Mouse (Mus musculus): Measurements from ENCODE around the gene Arhgap4. TPM values are rescaled to one million over a fixed set of nuclear protein-coding genes. Genes with fewer than 3 reads are reported as not detected.
A peak's percentile ranks its signal among the peaks of the same experiment; 100 is the strongest.

The Arhgap4 gene
- total RNA-seq (2021), result 1 to 10 TPM; 3.6 to 4.7 TPM

- intact Hi-C loops (cut with DNase I), result loop anchor here (2.0 kb wide), 1 partner anchor 123 kb away; no protein-coding TSS in a partner anchor
- DNase-seq (ENCODE audit: low spot score in 2 of 2), result peak; percentile 78 to 91
Measured at GRCm38 (mm10) chrX:73921823-73922549, at the start of gene Arhgap4, which contains the start of gene Naa10. Gene Arhgap4 (minus strand): TSS chrX:73921870. Gene Naa10 (minus strand): TSS chrX:73921944.

GRCm38 (mm10) chrX:73970781-73971180, 49.1 kb upstream of the Arhgap4 start:
- DNase-seq (ENCODE audit: low spot score in 2 of 2), result no peak
- intact Hi-C loops (cut with DNase I), result no loop called here

GRCm38 (mm10) chrX:73969729-73970128, 48.1 kb upstream of the Arhgap4 start:
- intact Hi-C loops (cut with DNase I), result loop anchor here (5.0 to 10.0 kb wide), 3 partner anchors 98 to 445 kb away; partner anchors contain the start of gene Flna
- no peak for DNase-seq (ENCODE audit: low spot score in 2 of 2)

GRCm38 (mm10) chrX:73969167-73969566, 47.5 kb upstream of the Arhgap4 start:
- DNase-seq (ENCODE audit: low spot score in 2 of 2), result no peak
- intact Hi-C loops (cut with DNase I), result loop anchor here (5.0 to 10.0 kb wide), 3 partner anchors 98 to 446 kb away; partner anchors contain the start of gene Flna

GRCm38 (mm10) chrX:73967177-73968075, 45.8 kb upstream of the Arhgap4 start:
- DNase-seq (ENCODE audit: low spot score in 2 of 2), result peak; percentile 90 to 92
- intact Hi-C loops (cut with DNase I), result loop anchor here (1.0 to 10.0 kb wide), 7 partner anchors 31 to 447 kb away; partner anchors contain the start of genes Flna, Irak1 and Rpl10

- intact Hi-C loops (cut with DNase I), result loop anchor here (1.0 to 10.0 kb wide), 7 partner anchors 32 to 448 kb away; partner anchors contain the start of genes Flna, Irak1 and Rpl10
- DNase-seq (ENCODE audit: low spot score in 2 of 2), result peak; percentile 89 to 93
Measured at GRCm38 (mm10) chrX:73966248-73967176, 44.8 kb upstream of the Arhgap4 start, which contains the start of gene Hcfc1. Gene Hcfc1 (minus strand): TSS chrX:73966357.

- intact Hi-C loops (cut with DNase I), result loop anchor here (5.0 to 10.0 kb wide), 3 partner anchors 102 to 449 kb away; partner anchors contain the start of gene Flna
Measured at GRCm38 (mm10) chrX:73965307-73965706, 43.6 kb upstream of the Arhgap4 start.

GRCm38 (mm10) chrX:73964363-73964762, 42.7 kb upstream of the Arhgap4 start:
- intact Hi-C loops (cut with DNase I), result loop anchor here (10.0 kb wide), 1 partner anchor 450 kb away; no protein-coding TSS in a partner anchor
- DNase-seq (ENCODE audit: low spot score in 2 of 2), result no peak

More at GRCm38 (mm10) chrX:73965307-73965706, 43.6 kb upstream of the Arhgap4 start:
- peak; percentile 67 to 79 for DNase-seq (ENCODE audit: low spot score in 2 of 2)

GRCm38 (mm10) chrX:73954988-73955387, 33.3 kb upstream of the Arhgap4 start:
- no peak for DNase-seq (ENCODE audit: low spot score in 2 of 2)
- intact Hi-C loops (cut with DNase I), result no loop called here

GRCm38 (mm10) chrX:73952603-73953002, 30.9 kb upstream of the Arhgap4 start:
- intact Hi-C loops (cut with DNase I), result no loop called here
- no peak for DNase-seq (ENCODE audit: low spot score in 2 of 2)

GRCm38 (mm10) chrX:73949341-73949740, 27.7 kb upstream of the Arhgap4 start:
- DNase-seq (ENCODE audit: low spot score in 2 of 2), result no peak
- intact Hi-C loops (cut with DNase I), result loop anchor here (10.0 kb wide), 1 partner anchor 155 kb away; no protein-coding TSS in a partner anchor

- peak; percentile 52 to 53 for DNase-seq (ENCODE audit: low spot score in 2 of 2)
- intact Hi-C loops (cut with DNase I), result loop anchor here (10.0 kb wide), 1 partner anchor 154 kb away; no protein-coding TSS in a partner anchor
Measured at GRCm38 (mm10) chrX:73948647-73949046, 27.0 kb upstream of the Arhgap4 start.

- no peak for DNase-seq (ENCODE audit: low spot score in 2 of 2)
- intact Hi-C loops (cut with DNase I), result loop anchor here (10.0 kb wide), 1 partner anchor 152 kb away; no protein-coding TSS in a partner anchor
Measured at GRCm38 (mm10) chrX:73946896-73947295, 25.2 kb upstream of the Arhgap4 start.

- intact Hi-C loops (cut with DNase I), result loop anchor here (10.0 kb wide), 1 partner anchor 147 kb away; no protein-coding TSS in a partner anchor
- no peak for DNase-seq (ENCODE audit: low spot score in 2 of 2)
Measured at GRCm38 (mm10) chrX:73942294-73942693, 20.6 kb upstream of the Arhgap4 start.

- intact Hi-C loops (cut with DNase I), result loop anchor here (10.0 kb wide), 1 partner anchor 147 kb away; no protein-coding TSS in a partner anchor
- DNase-seq (ENCODE audit: low spot score in 2 of 2), result no peak
Measured at GRCm38 (mm10) chrX:73941860-73942259, 20.2 kb upstream of the Arhgap4 start.

GRCm38 (mm10) chrX:73931871-73932270, 10.2 kb upstream of the Arhgap4 start:
- no peak for DNase-seq (ENCODE audit: low spot score in 2 of 2)
- intact Hi-C loops (cut with DNase I), result no loop called here

GRCm38 (mm10) chrX:73930402-73931062, 8.9 kb upstream of the Arhgap4 start, which contains the start of gene Renbp:
Gene Renbp (minus strand): TSS chrX:73930850.
- DNase-seq (ENCODE audit: low spot score in 2 of 2), result peak in 1 of 2 experiments; percentile 20

GRCm38 (mm10) chrX:73922550-73922882, 846 bp upstream of the Arhgap4 start:
- DNase-seq (ENCODE audit: low spot score in 2 of 2), result no peak
- intact Hi-C loops (cut with DNase I), result no loop called here

More at GRCm38 (mm10) chrX:73930402-73931062, 8.9 kb upstream of the Arhgap4 start, which contains the start of gene Renbp:
- intact Hi-C loops (cut with DNase I), result no loop called here

Measured in left cerebral cortex, postnatal 25 days (tissue).